Mouse (Mus musculus) MEL (cell line): ENCODE measurements around the gene Gm10181. TPM values are rescaled to one million over a fixed set of nuclear protein-coding genes. Genes with fewer than 3 reads are reported as not detected.
A peak's percentile ranks its signal among the peaks of the same experiment; 100 is the strongest.
"Not testable (repeated sequence)": the region's sequence is repeated elsewhere in the genome, so short reads cannot be mapped to it uniquely, and the experiment has no call there.

Source experiments
- DNase-seq: peaks from one replicate; pipeline ENCODE4 v3.0.0; 2011; ENCODE audit warnings: low read depth, low spot score
- H3K27ac ChIP-seq: 2 replicates; pipeline ENCODE4 v1.5.1; 2012; ENCODE audit warnings: low read depth, mild to moderate bottlenecking, control low read depth, low read length, moderate library complexity; ENCODE audit not compliant: control insufficient read depth
- H3K27me3 ChIP-seq, 2 experiments: fragments of 150-350 bp in 1 of 2; sonication (generic) in 1 of 2; 2 replicates each; pipeline ENCODE4 v1.6.1; 2012; ENCODE audit warnings: low read length in 2 of 2, mild to moderate bottlenecking in 2 of 2, improper control_type of control experiment in 1 of 2, moderate library complexity in 1 of 2; ENCODE audit not compliant: insufficient read depth in 2 of 2, control insufficient read depth in 1 of 2
- H3K36me3 ChIP-seq, 2 experiments: 2 replicates each; pipeline ENCODE4 v1.6.1; 2012 to 2014; ENCODE audit warnings: low read length in 2 of 2, improper control_type of control experiment in 1 of 2, inconsistent platforms in 1 of 2, mild to moderate bottlenecking in 1 of 2; ENCODE audit not compliant: insufficient read depth in 2 of 2, control insufficient read depth in 1 of 2
- H3K4me1 ChIP-seq, 2 experiments: fragments of 150-350 bp in 1 of 2; sonication (generic) in 1 of 2; 2 replicates each; pipeline ENCODE4 v1.6.1; 2012; ENCODE audit warnings: low read length in 2 of 2, improper control_type of control experiment in 1 of 2, mild to moderate bottlenecking in 1 of 2; ENCODE audit not compliant: insufficient read depth in 2 of 2, control insufficient read depth in 1 of 2
- H3K4me3 ChIP-seq, 2 experiments: fragments of 150-350 bp in 1 of 2; sonication (generic) in 1 of 2; 2 replicates each; pipeline ENCODE4 v1.5.1; 2012; ENCODE audit warnings: low read depth in 2 of 2, low read length in 2 of 2, mild to moderate bottlenecking in 2 of 2, moderate library complexity in 2 of 2, control low read depth in 1 of 2, improper control_type of control experiment in 1 of 2; ENCODE audit not compliant: control insufficient read depth in 1 of 2, insufficient read depth in 1 of 2
- H3K79me2 ChIP-seq: 2 replicates; pipeline ENCODE4 v1.6.1; 2012; ENCODE audit warnings: mild to moderate bottlenecking, low read length, moderate library complexity; ENCODE audit not compliant: control insufficient read depth, poor library complexity, insufficient read depth
- H3K9ac ChIP-seq: 2 replicates; pipeline ENCODE4 v1.6.1; 2012; ENCODE audit warnings: low read depth, mild to moderate bottlenecking, control low read depth, low read length, moderate library complexity; ENCODE audit not compliant: control insufficient read depth, poor library complexity, severe bottlenecking
- H3K9me3 ChIP-seq: fragments of 150-350 bp; sonication (generic); replicated peaks from 2 replicates; pipeline ENCODE4 v1.6.1; 2012; ENCODE audit warnings: mild to moderate bottlenecking, low read length, improper control_type of control experiment, moderate library complexity; ENCODE audit not compliant: insufficient read depth
- CTCF ChIP-seq, 3 experiments: IDR thresholded peaks in 2 of 3; conservative IDR thresholded peaks in 1 of 3; 2 replicates each; pipeline ENCODE4 v1.5.1; 2011 to 2012; ENCODE audit warnings: low read length in 3 of 3, low read depth in 2 of 3, mild to moderate bottlenecking in 2 of 3, improper control_type of control experiment in 1 of 3, inconsistent platforms in 1 of 3, mixed read lengths in 1 of 3, moderate library complexity in 1 of 3; ENCODE audit not compliant: control insufficient read depth in 1 of 3, insufficient read depth in 1 of 3, poor library complexity in 1 of 3, severe bottlenecking in 1 of 3
- E2F4 ChIP-seq: IDR thresholded peaks from 2 replicates; pipeline ENCODE4 v1.6.1; 2011; ENCODE audit warnings: low read depth, low read length, improper control_type of control experiment, borderline replicate concordance
- MAFK ChIP-seq: IDR thresholded peaks from 2 replicates; pipeline ENCODE4 v1.6.1; 2011; ENCODE audit warnings: low read depth, mild to moderate bottlenecking, low read length, improper control_type of control experiment, borderline replicate concordance
- MAX ChIP-seq: IDR thresholded peaks from 2 replicates; pipeline ENCODE4 v1.6.1; 2011; ENCODE audit warnings: low read length, improper control_type of control experiment
- MYB ChIP-seq: IDR thresholded peaks from 2 replicates; pipeline ENCODE4 v1.6.1; 2011; ENCODE audit warnings: mild to moderate bottlenecking, low read depth, low read length, improper control_type of control experiment
- RAD21 ChIP-seq: IDR thresholded peaks from 2 replicates; pipeline ENCODE4 v1.6.1; 2011; ENCODE audit warnings: mild to moderate bottlenecking, low read depth, low read length, improper control_type of control experiment
- SMC3 ChIP-seq: IDR thresholded peaks from 2 replicates; pipeline ENCODE4 v1.6.1; 2011; ENCODE audit warnings: low read depth, low read length, improper control_type of control experiment
- TAL1 ChIP-seq: IDR thresholded peaks from 2 replicates; pipeline ENCODE4 v1.6.1; 2012; ENCODE audit warnings: mild to moderate bottlenecking, inconsistent platforms, low read length, moderate library complexity, mixed read lengths
- USF2 ChIP-seq, 2 experiments: IDR thresholded peaks; 2 replicates each; pipeline ENCODE4 v1.6.1; 2011 to 2012; ENCODE audit warnings: improper control_type of control experiment in 2 of 2, low read length in 2 of 2, borderline replicate concordance in 1 of 2, inconsistent platforms in 1 of 2, low read depth in 1 of 2, mild to moderate bottlenecking in 1 of 2; ENCODE audit not compliant: insufficient read depth in 1 of 2
- ZNF384 ChIP-seq: IDR thresholded peaks from 2 replicates; pipeline ENCODE4 v1.6.1; 2012; ENCODE audit warnings: low read depth, mild to moderate bottlenecking, inconsistent platforms, low read length, improper control_type of control experiment
- polyA plus RNA-seq, 2 experiments: library from polyadenylated mRNA; stranded (reverse) in 1 of 2; unstranded in 1 of 2; fragments of >175 nt in 1 of 2; fragments of >200 nt in 1 of 2; gene quantifications; 2 replicates each; pipeline versions ENCODE4 v1.2.1 to v1.2.4; 2012; ENCODE audit warnings: low replicate concordance in 2 of 2, low read depth in 1 of 2; ENCODE audit not compliant: insufficient read length in 2 of 2, insufficient read depth in 1 of 2, missing spikeins in 1 of 2
- total RNA-seq: library from RNA; depleted of rRNA; stranded (reverse); fragments of 300-350 nt; gene quantifications from 2 replicates; pipeline ENCODE4 v1.2.3, GENCODE M21; 2012

Gene Gm10181
- total and polyA plus RNA-seq, 3 experiments, result not detected

DNA sequence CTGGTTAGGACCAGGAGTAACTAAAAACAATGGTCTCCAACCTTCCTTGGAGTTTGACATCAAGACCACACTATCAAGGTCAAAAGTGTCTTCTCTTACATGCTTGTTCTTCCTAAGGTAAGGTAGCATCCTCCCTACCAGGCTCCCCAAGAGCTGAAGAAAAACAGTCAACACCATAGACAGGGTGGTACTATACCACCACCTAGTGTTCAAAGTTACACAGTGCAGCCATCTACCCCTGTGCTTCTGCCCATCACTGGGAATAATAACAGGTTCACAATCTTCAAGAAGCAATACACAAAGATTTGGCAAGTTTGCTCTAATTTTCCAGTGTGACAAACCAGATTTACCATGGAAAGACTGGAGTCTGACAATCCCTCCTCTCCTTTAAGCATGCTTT lies 15.4 kb downstream of the Gm10181 start:
- H3K27ac ChIP-seq, result no peak overlapping the region
- H3K36me3 ChIP-seq, result peaks cover 0 to 2% of the 10 kb centered on the region in 2 experiments; a peak in 2 of 4 replicates
- H3K9me3 ChIP-seq, result no peaks in the 10 kb centered on the region
- no peak for TF ChIP-seq MAX
- TF ChIP-seq RAD21, result peak; percentile 73
- TF ChIP-seq E2F4, result no peak
- TF ChIP-seq MAFK, result no peak
- no peak for TF ChIP-seq USF2 (IDR thresholded peaks at IDR 0.05; ENCODE audit: borderline replicate concordance in 1 of 2, insufficient read depth in 1 of 2, low read depth in 1 of 2, low read length in 2 of 2)
- TF ChIP-seq MYB, result no peak
- peak; percentile 66 for TF ChIP-seq SMC3
- peak; percentile 47 to 98 (median 80) for TF ChIP-seq CTCF (IDR thresholded peaks at IDR 0.05 in 2 of 3, conservative IDR thresholded peaks at IDR 0.05 in 1 of 3; ENCODE audit: control insufficient read depth in 1 of 3, insufficient read depth in 1 of 3, low read depth in 2 of 3, low read length in 3 of 3, poor library complexity in 1 of 3, severe bottlenecking in 1 of 3)
- TF ChIP-seq ZNF384, result no peak
- TF ChIP-seq TAL1, result no peak
- H3K4me1 ChIP-seq, result no peaks in the 10 kb centered on the region
- no peak overlapping the region for H3K9ac ChIP-seq
- H3K79me2 ChIP-seq, result no peaks in the 10 kb centered on the region
- no peaks in the 10 kb centered on the region for H3K27me3 ChIP-seq
- peak; percentile 67 for DNase-seq
- H3K4me3 ChIP-seq, result no peak overlapping the region

DNA sequence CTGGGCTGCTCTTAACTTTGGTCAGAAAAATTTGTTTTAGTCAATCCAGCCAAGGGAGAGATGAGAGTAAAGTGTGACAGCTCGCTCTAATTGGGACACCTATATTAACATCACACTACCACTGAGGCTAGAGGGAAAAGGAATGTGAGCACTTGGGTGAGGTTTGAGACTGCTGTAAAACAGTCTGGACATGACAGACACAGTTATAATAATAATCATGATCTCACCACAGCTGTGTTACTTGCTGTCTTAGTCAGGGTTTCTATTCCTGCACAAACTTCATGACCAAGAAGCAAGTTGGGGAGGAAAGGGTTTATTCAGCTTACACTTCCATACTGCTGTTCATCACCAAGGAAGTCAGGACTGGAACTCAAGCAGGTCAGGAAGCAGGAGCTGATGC lies 34.4 kb downstream of the Gm10181 start:
- not testable (repeated sequence) for H3K27me3 ChIP-seq, H3K4me3 ChIP-seq, H3K9me3 ChIP-seq, H3K79me2 ChIP-seq, H3K4me1 ChIP-seq, H3K27ac ChIP-seq, H3K9ac ChIP-seq, H3K36me3 ChIP-seq, DNase-seq

DNA sequence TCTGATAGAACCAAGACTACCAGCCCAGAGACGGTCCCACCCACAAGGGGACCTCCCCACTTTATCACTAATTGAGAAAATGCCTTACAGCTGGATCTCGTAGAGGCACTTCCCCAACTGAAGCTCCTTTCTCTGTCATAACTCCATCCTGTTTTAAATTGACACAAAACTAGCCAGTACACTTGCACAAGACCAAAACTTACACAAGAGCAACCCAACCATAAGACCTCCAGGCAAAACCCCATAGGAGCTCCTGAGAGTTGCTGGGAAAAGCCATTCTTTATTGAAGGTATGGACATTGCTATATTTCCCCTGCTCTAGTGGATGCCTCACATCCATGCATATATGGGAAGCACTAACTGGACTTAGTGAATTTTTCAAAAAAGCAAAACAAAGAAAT lies 34.8 kb downstream of the Gm10181 start:
- Histone ChIP-seq H3K27ac (no peak overlapping the region), H3K36me3 (peaks cover 2 to 5% of the 10 kb centered on the region in 2 experiments; a peak in 3 of 4 replicates), H3K79me2 (no peaks in the 10 kb centered on the region), H3K4me1 (peaks cover 2 to 3% of the 10 kb centered on the region in 2 experiments; a peak in 3 of 4 replicates), H3K9me3 (no peaks in the 10 kb centered on the region), H3K9ac (no peak overlapping the region), H3K27me3 (no peaks in the 10 kb centered on the region), H3K4me3 (no peak overlapping the region)
- TF ChIP-seq MAX, result no peak
- DNase-seq, result no peak
